Mouse (Mus musculus): ENCODE results near the gene F2rl3.

- TF ChIP-seq CTCF (IDR thresholded peaks at IDR 0.05; ENCODE audit: borderline replicate concordance, control insufficient read depth, extremely low read depth, insufficient read depth, low read length, poor library complexity) = no peak
- no peak for TF ChIP-seq POLR2A (IDR thresholded peaks at IDR 0.05; ENCODE audit: control insufficient read depth, extremely low read depth, insufficient read depth, low read length, poor library complexity)
Observed at GRCm38 (mm10) chr8:72735001-72735400, 26.7 kb upstream of the F2rl3 start.
